Mouse (Mus musculus): ENCODE measurements around the gene Gprc6a.

DNA sequence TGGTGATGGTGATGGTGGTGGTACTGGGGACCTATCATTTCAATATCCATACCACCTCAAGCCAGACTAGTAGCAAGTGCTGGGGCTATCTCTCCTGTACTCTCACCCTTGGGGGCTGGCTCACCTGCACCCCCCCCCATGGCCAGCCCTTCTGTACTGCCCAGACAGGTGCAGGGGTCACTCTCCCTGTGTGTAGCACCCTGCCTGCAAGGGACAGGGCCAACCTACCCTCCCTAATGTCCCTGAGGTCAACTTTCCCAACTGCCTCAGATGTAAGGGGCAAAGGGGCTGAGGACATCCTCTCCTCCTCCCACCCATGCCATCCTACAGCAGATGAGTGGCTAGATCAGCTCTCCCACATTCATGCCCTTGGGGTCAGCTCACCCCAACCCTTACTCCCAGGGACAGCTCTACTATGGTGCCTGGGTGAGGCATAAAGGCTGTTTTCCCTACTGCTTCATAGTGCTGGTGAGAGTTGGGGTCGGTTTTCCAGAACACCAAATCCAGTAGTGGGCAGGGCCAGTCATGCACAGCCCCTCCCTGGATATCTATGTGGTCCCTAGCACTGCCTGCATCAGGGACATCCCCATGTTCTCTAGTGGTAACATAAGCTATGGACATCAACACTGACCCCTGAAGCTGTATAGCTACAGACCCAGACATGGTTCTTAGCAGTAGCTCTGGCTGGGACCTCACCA, 41.0 kb upstream of the Gprc6a start:
- TF ChIP-seq CTCF (IDR thresholded peaks at IDR 0.05; ENCODE audit: low read depth) (no peak), EP300 (IDR thresholded peaks at IDR 0.05; ENCODE audit: low read depth) (no peak)

Data from liver, embryonic 14.5 days (tissue).